Mouse (Mus musculus): ENCODE measurements around the gene Metap1d.
A peak's percentile ranks its signal among the peaks of the same experiment; 100 is the strongest.

Gene Metap1d

DNA sequence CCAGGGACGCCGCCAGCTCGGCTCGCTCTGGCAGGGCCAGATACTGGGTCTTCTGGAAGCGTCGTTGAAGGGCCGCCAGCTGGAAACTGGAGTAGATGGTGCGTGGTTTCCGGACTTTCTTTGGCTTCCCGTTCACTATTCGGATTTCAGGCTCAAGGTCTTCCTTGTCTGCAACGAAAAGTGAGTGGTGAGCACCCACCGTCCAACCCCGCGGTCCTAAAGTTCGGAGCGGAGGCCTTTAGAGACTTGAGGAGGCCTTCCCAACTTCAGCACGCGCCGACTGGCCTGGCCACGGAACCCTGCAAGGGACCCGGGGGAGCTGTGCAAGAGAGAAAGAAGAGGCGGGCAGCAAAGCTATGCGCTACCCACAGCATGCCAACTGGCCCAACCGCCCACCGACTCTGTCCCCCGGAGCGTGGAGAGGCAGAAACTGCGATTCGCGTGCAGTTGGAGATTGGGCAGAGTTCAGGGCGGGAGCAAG lies 92.4 kb downstream of the Metap1d start:
- no peak for DNase-seq (ENCODE audit: low spot score)

DNA sequence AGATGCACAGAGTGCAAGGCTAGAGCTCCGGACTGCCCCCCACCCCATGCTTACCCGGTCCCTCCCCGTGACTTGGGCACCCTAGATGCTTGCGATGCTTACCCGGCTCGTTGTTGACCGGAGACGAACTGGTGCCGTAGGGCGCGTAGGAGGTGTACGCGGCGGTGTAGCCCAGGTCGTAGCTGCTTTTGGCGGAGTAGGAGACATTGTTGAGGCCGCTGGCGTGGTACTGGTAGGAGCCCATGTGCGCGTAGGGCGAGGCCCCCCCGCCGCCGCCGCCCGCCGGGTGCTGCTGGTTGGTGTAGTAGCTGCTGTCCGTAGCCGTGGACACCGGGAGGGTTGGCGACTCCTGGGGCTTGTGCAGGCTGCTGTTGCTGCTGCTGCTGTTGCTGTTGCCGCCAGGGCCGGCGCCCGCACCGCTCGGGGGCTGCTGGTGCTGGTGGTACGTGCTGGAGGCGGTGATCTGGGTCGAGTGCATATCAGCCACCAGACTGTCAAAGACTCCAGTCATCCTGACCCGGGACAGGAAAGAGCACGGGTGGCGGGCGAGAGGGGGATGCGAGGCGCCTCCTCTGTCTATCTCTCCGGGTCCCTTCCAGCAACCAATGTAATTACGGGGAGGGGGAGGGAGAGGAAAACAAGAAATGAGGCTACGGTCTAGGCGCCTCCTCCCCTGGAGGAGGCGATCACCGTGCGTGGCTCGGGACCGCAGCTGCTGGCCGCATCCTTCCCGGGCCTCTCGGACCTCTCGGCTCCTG lies 93.0 kb downstream of the Metap1d start:
- DNase-seq (ENCODE audit: low spot score), result no peak

DNA sequence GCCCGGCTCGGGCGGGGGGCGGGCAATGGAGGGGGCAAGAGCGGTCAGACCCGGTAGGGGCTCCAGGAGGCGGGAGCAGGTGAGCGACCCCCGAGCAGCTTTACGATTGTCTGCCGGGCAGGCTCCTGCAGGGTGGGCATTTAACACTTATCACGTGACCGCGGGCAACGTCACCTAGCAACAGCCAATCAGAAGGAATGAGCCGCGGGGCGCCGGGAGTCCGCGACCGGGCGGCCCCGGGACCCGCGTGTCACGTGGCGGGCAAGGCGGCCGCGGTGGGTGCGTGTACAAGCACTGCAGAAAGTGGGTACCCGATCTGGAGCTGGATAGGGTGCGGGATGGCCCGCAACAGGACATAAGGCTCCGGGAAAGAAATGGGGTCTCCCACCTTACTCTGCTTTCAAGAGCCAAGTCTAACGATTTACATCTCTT lies 93.6 kb downstream of the Metap1d start, which contains the start of gene Dlx2:
Gene Dlx2, minus strand, starts transcription at position 115 of the 432 bp plus-strand sequence.
- no peak for DNase-seq (ENCODE audit: low spot score)

DNA sequence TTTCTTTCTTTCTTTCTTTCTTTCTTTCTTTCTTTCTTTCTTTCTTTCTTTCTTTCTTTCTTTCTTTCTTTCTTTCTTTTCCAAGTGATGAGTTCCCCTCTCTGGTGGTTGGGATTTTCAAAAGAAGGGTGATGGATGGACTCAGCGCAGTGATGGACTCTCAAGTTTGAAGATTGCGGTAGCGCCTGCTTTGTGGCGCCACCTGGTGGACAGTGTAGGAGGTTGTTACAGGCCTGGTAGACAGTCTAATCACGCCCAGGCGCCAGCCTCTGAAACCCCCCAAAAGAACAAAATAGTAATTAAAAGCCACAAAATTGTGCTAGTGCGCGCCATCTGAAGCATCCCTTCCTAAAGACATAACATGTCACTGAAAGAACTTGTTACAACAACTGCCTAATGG lies 94.8 kb downstream of the Metap1d start:
- peak; percentile 39 for DNase-seq (ENCODE audit: low spot score)

DNA sequence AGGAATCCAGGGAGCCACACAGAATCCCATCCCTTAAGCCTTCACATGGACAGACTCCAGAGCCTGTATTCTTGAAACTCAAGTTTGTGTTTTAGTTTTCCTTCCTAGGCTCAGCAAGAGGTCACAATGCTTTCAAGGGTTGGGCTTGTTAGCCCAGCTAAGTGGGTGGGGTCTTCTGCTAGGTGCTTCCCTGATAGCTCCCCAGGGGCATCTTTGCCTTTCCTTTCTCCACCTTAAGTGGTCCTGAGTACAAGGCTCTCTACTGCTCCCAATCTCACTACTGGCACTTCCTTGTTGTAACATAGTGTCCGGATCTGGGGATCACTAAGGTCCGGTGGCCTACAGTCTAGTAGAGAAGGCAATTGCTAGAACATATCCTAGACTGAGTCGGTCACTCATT lies 97.3 kb downstream of the Metap1d start:
- DNase-seq (ENCODE audit: low spot score), result no peak

DNA sequence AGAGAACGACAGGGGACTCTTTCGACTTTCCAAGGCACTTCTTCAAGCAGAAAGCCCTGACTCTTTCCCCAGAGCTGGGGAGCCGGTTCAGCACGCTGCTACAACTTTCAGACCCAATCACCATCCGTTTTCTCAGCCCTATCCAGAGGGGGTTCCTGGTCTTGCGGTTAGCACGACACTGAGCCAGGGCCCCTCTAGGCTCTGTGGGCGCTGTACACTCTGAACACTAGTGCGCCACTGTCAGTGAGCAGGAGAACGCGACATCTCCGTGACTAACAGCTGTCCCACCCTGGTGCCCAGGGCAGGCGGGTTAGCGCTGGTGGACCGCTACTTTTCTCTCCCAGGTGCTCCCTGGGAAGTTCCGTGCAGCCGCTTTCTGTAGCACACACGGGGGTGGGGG lies 98.6 kb downstream of the Metap1d start:
- no peak for DNase-seq (ENCODE audit: low spot score)

DNA sequence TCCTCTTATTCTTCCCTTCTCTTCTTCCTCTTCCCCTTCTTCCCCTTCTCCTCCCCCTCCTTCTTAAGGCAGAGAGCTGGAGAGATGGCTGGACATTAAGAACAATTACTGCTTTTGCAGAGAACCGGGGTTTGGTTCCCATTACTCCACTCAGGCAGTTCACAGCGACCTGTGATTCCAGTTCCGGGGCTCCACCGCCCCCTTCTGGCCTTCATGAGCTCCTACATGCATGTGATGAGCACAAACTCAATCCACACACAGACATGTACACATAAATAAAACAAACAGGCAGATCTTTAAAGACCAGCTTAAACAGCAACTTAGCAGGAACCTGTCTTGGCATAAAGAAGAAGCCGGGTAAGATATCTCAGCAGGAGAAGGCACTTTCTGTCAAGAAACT lies 103.0 kb downstream of the Metap1d start:
- DNase-seq (ENCODE audit: low spot score), result no peak

DNA sequence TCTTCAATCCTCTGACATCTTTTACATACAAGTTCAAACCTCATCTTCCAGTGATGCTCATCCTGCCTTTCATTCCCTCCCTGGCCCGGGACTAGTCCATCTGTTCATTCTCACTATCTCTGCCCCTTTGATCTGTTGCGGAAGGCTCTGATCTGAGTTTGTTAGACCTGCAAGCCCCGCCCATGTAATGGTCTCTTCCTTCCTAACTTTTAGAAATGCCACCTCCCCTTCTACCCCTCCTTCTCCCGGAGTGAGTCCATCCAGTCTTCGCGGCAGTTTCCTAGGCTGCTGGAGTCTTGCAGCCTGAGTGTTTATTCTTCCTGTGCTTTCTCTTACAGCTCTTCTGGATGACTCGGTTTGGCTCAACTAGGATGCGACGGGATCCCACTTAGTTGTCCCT lies 113.4 kb downstream of the Metap1d start:
- no peak for DNase-seq (ENCODE audit: low spot score)

DNA sequence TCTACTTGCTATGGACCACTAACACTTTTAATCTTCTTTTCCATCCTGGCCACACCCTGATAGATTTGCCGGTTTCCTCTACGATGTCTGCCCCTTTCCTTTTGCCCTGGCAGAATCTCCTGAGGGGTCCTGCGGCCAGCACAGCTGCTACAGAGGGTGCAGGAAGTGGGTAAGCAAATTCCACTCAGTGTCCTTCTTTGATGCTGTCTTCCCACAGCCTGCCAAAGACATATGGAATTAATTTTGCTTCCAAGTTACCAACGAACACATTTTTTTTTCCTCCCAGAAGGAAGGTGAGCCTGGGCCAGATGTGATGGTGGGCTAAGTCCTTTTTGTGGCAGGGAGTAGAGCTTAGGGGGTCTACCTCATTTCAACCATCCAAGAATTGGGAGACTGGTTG lies 120.7 kb downstream of the Metap1d start:
- DNase-seq (ENCODE audit: low spot score), result no peak

Data from ovary, adult 18-20 months (tissue).